Mouse (Mus musculus): ENCODE data around the gene Mettl6. TPM values are rescaled to one million over a fixed set of nuclear protein-coding genes. Genes with fewer than 3 reads are reported as not detected.

Mettl6 gene
- total RNA-seq, 2 experiments from 2014 or later, result 8.4 to 9.3 TPM

- intact Hi-C loops (cut with DNase I), result loop anchor here (2.0 kb wide), 1 partner anchor 26 kb away; no protein-coding TSS in a partner anchor
- peak in 1 of 2 experiments; percentile 57 for DNase-seq
Observed at GRCm38 (mm10) chr14:31435018-31435915, 59.6 kb downstream of the Mettl6 start.

DNA sequence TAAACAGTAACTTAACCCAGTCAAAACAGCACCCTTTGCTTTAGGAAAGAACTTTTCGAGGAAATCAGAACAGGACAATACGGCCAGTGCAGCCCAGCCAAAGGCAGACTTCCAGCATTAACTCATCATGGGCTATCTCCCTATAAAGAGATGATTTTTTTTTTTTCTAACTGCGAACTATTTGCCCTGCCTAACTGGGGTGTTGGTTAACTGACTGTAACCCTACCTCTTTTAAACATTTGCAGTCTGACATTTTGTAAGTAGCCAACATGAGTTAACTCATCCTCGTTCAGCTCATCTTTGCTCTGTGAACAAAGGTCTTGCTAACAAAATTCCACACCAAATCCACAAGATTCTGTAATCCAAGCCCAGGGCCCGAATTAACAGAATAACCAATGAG is 60.4 kb downstream of the Mettl6 start:
- intact Hi-C loops (cut with DNase I), result loop anchor here (2.0 kb wide), 1 partner anchor 26 kb away; no protein-coding TSS in a partner anchor
- no peak for DNase-seq

GRCm38 (mm10) chr14:31433851-31434360 is 60.9 kb downstream of the Mettl6 start:
- DNase-seq, result no peak
- intact Hi-C loops (cut with DNase I), result loop anchor here (2.0 kb wide), 1 partner anchor 25 kb away; no protein-coding TSS in a partner anchor

DNA sequence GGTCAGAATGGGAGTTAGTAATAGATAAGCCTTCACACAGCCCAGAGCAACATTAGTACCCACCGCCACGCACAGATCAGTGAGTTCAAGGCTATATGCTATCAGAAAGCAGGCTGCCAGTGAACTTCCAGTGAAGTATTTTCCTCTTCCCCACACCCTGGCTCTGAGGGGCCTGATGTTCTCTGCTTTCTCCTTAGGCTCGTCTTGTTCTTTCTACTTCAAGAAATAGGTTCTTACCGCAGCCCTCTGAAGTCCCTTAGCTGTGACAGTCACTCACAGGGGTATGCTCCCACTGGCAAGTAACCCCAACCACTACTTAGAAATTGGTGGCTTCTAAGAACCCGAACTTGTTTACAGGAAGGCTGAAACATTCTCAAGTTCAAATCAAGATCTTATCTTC is 61.7 kb downstream of the Mettl6 start:
- intact Hi-C loops (cut with DNase I), result no loop called here
- no peak for DNase-seq

DNA sequence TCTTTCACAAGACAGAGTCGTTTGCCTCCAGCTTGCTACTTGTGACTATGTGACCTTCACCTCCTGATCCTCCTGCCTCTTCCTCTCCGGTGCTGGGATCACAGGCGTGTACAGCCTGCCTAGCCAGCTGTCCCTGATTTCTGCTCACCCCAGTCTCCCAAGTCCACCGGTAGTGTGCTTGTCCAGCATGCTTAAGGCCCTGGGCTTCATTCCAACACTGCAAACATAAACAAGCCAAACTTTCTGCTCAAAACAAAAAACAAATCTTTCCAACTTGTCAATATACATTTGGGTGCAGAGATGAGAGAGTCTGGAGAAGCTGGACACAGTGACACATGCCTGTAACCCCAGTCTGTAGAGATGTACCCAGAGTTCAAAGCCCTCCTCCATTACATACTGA is 62.4 kb downstream of the Mettl6 start:
- intact Hi-C loops (cut with DNase I), result no loop called here

GRCm38 (mm10) chr14:31431789-31432330 is 63.0 kb downstream of the Mettl6 start:
- intact Hi-C loops (cut with DNase I), result no loop called here
- DNase-seq, result no peak

More for the DNA sequence above, 62.4 kb downstream of the Mettl6 start:
- no peak for DNase-seq

GRCm38 (mm10) chr14:31429004-31429395 is 65.8 kb downstream of the Mettl6 start:
- DNase-seq, result no peak
- intact Hi-C loops (cut with DNase I), result no loop called here

- DNase-seq, result peak; percentile 79 to 84
- intact Hi-C loops (cut with DNase I), result no loop called here
Observed at GRCm38 (mm10) chr14:31428211-31429003, 66.4 kb downstream of the Mettl6 start.

Other genes with a start within 250 kb of the Mettl6 start
- gene Phf7, start 243.7 kb downstream of the Mettl6 start, total RNA-seq (2021), result 1 to 10 TPM; 3.8 to 4.3 TPM
- gene Bap1, start 243.6 kb downstream of the Mettl6 start, total RNA-seq (2021), result 10 to 100 TPM; 44.8 to 45.2 TPM
- under 1 TPM in 1 of 2 experiments, not detected in 1; 0.06 TPM for gene Dnah1, start 171.1 kb downstream of the Mettl6 start, total RNA-seq (2021)
- gene Capn7, start 158.4 kb downstream of the Mettl6 start, total RNA-seq (2021), result 10 to 100 TPM; 33.2 to 33.9 TPM
- gene Sh3bp5, start 59.0 kb downstream of the Mettl6 start, total RNA-seq (2021), result 10 to 100 TPM; 56.4 to 60.6 TPM
- gene Eaf1, start 641 bp downstream of the Mettl6 start, total RNA-seq (2021), result 10 to 100 TPM; 10.4 to 12.1 TPM
- 1 to 10 TPM; 6.0 to 9.9 TPM for gene Colq, start 96.3 kb upstream of the Mettl6 start, total RNA-seq (2021)
- 1 to 10 TPM in 1 of 2 experiments, under 1 TPM in 1; 0.33 to 1.7 TPM for gene Gm49387, start 145.8 kb upstream of the Mettl6 start, total RNA-seq (2021)
- gene Btd, start 146.0 kb upstream of the Mettl6 start, total RNA-seq (2021), result 10 to 100 TPM in 1 of 2 experiments, 1 to 10 TPM in 1; 9.3 to 12.3 TPM
- gene Hacl1, start 146.2 kb upstream of the Mettl6 start, total RNA-seq (2021), result 10 to 100 TPM; 12.2 to 12.7 TPM

Measured in heart, postnatal 36 days (tissue).